Mouse (Mus musculus): ENCODE measurements around the gene Immp2l.
A peak's percentile ranks its signal among the peaks of the same experiment; 100 is the strongest.

Immp2l gene

DNA sequence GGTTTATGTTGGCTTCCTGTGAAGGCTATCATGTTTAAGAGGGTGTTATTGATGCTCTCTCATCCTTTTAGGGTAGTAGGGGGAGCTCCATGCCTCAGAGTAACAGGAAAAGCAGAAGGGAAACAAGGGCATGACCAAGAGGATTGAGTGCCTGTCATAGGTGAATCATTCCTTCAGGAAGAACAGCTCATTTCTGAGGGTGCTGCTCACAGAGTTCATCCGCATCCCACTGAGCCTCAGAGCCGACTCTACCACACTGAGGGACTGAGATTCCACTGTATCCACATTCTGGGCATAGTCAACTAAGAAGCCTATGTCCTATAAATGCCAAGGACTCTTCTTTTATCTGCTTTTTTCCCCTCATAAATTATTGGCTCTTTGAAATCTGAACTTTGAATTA lies 497.8 kb downstream of the Immp2l start:
- DNase-seq (ENCODE audit: low spot score): no peak

DNA sequence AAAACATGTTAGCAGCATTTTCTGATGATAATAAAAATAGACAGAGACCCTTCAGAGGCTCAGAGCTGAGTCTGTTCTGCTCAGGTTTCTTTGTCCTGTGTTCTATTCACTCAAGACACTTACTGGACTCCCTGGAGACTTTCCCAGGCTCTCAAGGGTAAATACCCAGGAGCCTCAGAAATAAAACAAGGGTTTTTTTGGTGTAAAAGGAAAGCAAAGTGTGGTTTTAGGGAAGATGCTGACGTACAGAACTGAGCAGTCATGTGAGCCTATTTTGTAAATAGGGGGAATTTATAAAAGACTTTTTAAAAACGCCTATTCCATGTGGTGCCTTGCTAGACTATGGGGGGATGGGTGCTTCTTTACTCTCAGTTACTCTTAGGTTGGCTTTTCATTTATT lies 502.8 kb downstream of the Immp2l start:
- no peak for DNase-seq (ENCODE audit: low spot score)

DNA sequence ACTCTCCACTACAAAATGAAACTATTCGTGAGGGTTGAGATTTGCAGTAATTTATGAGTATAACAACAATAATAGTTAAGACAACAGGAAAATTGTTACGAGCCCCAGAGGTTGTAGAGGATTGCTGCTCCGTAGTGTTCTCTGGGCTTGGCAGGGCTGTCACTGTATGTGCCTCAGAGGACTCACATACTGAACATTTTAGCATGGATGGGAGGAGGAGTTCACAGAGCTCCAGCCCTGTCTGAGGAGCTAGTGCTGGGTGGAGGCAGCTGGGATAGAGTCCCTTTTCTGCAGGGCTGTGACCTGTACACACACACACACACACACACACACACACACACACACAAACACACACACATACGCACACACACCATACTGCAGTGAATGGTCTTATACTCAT lies 504.5 kb downstream of the Immp2l start:
- no peak for DNase-seq (ENCODE audit: low spot score)

DNA sequence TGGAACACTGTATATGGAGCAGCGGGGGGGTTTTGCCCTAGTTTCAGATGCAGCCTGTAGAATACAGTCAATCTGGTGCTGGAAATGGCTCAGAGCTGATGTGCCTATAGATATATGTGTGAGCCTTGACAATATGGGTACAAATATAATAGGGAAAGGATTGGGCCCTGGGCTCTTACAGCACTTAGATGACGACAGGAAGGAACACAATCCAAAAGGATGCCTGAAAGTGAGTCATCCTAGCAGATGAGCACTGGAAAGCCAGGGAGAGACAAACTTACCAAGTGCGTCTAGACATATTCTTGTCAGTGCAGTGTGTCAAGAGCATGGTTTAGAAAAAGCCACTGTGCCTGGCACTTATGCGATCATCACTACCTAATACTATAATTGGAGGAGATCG lies 516.1 kb downstream of the Immp2l start:
- no peak for DNase-seq (ENCODE audit: low spot score)

DNA sequence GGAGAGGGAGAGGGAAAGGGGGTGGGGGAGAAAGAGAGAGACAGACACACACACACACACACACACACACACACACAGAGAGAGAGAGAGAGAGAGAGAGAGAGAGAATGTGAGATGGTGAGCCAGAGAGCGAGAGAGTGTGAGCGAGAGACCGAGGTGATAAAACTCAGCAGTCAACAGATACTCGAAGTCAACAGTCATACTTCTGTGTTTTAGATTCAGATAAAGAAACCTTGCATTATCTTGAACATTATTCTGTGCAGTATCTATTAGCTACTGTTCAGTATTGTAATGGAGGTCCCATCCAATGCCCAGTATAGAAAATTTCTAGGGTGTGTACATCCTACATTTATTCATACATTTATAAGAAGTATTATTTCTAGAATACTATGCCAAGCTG lies 527.7 kb downstream of the Immp2l start:
- no peak for DNase-seq (ENCODE audit: low spot score)

DNA sequence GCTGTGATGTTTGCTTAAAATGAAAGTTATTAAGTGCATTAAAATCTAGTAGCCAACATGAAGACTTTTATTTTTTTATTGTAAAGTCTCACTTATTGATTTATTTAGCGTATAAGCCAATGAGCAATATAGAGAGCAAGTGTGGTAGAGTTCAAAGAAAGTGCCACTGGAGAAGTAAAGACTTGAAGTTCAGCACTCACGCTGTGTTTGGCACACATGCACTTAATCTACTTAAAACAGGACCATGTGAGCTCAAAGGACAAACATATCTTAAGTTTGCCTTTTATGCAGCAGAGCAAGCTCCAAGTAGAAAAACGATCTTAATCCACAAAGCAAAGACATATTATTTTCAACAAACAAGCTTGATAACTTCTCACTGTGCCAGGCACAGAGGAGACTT lies 533.9 kb downstream of the Immp2l start:
- no peak for DNase-seq (ENCODE audit: low spot score)

DNA sequence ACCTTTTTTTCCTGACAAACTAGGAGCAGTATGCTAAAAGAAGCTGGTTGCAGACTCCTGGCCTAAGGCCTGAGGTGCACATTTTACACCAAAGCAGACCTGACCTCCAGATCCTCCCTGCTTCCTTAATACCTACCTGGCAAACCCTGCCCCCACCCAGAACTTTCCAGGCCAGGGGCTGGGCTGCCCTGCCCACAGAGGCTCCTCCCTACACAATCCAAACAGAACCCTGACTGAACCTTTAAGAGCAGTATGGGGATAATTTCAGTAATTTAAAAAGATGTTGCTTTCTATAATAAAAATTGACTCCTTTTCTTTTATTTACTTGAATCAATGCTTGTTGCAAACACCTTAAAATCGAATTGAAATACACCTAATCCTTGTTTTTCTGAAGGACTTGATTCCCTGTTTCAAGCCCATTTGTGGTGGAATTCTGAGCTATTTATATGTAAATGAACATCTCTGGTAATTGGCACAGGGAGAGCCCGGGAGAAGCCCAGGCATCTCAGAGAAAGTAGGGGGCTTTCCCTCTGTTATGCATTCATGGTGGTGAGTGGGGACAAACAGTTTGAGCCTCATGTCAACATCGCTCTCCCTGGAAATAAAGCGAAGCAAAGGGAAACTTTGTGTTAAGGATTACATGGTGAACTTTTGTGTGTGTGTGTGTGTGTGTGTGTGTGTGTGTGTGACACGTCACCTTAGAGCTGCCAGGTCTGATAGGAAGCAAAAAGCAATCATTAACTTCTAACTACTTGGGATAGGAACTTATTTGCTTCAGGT lies 535.3 kb downstream of the Immp2l start:
- no peak for DNase-seq (ENCODE audit: low spot score)

DNA sequence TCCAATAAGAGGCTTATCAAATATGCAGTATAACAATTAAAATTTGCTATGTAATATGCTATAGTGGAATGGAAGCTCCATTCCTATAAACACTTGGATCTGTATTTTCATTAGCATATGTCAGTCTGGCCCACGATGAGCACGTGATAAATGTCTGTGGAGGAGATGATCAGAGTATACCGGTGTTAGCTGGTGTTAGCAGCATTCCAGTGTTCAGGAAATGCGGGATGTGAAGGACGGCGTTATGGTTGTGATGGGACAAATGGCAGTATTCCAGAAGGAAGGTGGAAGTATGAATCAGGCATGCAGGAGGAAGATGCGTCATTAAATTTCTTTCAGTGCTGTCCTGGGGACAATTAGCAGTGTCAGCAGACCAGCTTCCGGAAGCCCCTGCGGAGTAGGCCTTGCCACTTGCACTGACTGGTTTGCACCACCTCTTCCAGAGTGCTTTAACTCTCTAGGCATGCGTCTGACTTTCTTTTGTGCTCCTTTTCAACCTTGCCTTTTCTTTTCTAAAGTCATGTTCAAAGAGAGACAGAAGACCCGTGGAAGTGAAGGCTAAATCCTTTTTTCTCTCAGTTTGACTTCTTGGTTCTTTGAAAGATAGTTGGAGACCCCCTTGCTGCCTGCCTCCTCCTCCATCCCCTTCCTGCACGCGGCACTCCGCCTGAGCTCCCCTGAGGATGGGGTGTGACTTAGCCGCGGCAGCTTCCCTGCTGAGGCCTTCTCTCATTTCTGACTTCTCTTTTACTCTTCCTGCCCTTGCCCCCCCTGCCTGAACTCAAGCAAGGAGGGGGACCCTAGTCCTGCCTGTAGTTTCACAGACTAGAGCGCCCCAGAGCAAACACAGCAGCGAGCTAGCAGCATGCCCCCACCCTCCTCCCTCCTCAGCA lies 541.9 kb downstream of the Immp2l start:
- DNase-seq (ENCODE audit: low spot score): peak; percentile 65

DNA sequence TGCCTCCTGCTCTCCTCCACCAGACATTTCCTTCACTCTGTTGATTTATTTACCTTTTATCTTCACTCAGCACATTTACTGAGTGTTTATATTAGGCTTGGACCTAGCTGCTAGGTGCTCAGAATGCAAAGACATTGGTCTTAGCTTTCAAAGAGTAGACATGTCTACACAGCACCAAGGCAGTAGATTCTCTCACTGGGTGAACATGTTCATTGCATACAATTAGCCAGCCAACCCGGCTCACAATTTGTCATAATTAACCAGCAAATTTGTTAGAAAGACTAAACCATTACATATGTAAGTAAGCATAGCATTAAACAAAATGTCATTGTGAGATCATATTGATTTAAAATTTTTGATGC lies 542.5 kb downstream of the Immp2l start:
- no peak for DNase-seq (ENCODE audit: low spot score)

DNA sequence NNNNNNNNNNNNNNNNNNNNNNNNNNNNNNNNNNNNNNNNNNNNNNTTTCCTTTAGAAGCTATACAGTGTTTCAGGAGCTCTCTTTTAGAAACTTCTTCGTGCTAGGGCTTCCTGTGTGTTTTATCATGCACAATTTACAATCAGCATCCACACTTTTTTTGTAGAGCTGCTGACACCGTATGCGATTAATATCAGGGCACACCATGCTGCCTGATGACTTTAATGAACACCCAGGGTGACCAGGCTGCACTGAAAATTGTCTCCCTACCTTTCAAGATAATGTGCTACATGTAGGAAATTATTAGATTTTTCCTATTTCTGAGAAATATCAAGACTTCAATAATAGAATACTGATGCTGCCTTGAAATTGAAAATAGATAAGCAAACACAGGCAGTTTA lies 549.9 kb downstream of the Immp2l start:
- DNase-seq (ENCODE audit: low spot score): no peak

DNA sequence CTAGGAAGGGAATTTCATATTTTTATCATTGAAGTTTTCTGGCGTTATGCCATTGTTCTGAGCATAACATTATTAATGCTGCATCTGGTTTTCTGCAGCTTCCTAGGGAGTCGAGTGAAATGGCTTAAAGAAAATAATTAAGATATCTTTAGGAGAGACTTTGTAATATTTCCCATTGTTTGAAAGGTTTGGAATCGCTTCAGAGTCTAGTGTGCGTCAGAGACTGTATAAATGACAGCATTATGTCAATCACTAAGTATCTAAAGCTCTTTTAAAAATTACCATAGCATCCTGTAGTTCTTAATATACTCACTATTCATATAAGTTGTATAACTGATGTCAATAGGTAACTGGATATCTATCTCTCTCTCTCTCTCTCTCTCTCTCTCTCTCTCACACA lies 551.3 kb downstream of the Immp2l start:
- no peak for DNase-seq (ENCODE audit: low spot score)

DNA sequence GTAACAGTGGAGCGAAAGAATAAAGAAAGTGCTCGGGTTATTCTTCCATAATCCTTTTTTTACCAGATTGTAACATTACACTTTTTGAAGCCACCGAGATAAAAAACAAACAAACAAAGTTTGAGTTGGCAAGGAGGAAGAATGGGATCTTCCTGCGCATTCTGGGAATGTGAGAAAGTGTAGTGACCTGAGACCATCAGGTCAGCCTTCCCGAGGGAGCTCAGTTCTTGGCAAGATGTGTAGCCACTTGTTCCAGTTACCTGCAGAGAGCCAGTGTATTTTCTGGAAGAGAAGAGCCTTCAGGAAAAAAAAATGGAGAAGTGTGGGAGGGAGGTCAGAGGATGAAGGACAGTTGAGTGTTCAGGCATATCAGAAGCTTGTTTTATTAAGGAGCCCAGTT lies 569.5 kb downstream of the Immp2l start:
- no peak for DNase-seq (ENCODE audit: low spot score)

DNA sequence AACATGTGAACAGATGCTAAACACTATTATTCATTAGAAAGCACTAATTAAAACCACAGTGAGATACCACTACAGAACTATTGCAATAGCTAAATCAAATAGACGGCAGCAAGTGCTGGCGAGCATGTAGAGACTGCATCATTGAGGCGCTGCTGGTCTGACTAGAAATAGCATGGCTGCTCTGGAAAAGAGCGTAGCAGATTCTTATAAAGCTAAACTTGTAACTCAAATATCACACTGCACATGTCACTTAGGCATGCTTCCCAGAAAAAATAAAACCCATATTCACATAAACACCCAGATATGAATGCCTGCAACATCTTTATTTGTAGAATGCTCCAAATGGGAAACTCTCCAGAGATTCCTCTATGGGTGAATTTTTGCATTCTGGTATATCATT lies 570.1 kb downstream of the Immp2l start:
- DNase-seq (ENCODE audit: low spot score): no peak

DNA sequence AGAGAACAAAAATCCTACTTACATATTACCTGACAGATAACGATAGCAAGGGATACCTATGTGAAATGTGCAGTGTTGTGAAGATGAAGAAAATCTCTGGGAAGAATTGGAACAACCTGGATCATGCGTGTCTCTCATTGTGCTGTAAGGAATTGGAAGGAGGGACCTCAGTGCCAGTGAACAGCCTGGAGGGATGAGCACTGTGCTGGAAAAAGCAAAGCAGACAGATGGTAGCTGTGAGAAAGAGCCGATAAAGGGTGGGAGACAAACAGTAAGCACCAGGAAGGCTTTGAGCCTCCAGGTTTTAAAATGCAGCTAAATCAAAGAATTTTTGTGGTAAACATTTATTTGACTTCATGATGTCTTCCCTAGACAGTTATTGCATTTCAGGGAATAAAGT lies 591.4 kb downstream of the Immp2l start:
- no peak for DNase-seq (ENCODE audit: low spot score)

DNA sequence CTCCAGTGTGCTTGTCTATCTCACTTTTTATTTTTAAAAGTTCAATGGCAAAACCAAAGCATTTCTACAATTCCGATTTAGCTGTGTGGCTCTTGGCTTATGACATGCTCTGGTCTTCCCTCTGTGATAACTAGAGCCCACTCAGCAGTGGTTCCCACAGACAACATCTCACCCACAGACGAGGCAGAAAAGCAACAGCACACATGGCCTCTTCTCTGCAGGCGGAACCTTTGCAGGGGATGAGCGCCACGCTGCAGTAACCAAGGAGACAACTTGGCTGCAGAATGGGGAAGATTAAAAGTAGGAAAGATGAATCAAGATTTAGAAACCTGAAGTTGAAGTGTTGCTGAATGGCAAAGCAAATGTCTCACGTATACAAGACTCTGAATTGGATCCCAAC lies 597.5 kb downstream of the Immp2l start:
- DNase-seq (ENCODE audit: low spot score): no peak

DNA sequence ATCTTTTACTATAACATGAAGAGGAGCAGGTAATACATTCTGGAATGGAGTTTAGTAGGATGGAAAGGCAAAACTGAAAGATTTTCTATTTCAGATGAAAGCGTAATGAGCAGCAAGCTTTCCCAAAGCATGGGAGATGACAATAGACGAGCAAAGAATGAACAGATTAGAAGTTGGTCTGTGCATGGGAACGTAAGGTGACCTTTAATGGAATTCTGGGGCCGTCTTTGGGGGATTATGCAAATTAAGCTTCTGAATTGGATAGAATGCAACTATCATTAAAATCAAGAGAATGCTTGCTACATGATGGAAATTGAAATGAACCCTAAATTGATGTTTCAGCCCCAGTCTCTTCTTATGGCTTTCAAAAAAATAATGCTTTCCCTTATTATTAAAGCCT lies 619.4 kb downstream of the Immp2l start:
- DNase-seq (ENCODE audit: low spot score): no peak

DNA sequence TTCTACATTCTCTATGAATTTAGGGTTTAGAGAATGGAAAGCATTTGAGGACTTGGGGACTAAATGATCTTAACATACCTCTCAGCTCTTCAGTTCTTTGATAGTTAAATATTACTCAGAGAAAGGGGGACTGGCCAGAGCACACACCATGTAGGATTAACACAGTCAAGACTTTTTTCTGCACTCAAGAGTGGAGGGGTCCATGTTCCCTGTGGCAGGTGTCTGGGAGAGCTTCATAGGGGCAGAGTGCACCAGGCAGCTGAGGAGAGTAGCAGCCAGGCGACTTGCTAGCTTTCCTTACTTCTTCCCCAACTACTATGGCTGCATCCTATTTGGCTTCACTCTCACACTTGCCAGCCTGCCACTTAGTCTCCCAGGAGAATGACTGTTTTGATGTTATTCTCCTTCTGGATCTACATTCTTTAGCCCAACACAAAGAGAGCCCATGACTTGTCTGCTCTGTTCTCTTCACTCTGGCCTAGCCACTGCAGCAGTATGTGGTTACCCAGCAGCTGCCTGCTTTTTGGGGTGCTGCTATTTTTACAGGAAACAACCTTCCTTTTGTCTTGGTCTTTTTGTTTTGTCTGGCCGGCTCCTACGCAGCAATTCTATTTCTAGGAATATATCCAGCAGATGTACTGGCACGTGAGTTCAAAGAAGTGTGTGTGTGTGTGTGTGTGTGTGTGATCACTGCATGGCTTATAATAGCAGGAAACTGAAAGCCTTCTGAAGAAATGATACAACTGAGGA lies 621.1 kb downstream of the Immp2l start:
- no peak for DNase-seq (ENCODE audit: low spot score)

DNA sequence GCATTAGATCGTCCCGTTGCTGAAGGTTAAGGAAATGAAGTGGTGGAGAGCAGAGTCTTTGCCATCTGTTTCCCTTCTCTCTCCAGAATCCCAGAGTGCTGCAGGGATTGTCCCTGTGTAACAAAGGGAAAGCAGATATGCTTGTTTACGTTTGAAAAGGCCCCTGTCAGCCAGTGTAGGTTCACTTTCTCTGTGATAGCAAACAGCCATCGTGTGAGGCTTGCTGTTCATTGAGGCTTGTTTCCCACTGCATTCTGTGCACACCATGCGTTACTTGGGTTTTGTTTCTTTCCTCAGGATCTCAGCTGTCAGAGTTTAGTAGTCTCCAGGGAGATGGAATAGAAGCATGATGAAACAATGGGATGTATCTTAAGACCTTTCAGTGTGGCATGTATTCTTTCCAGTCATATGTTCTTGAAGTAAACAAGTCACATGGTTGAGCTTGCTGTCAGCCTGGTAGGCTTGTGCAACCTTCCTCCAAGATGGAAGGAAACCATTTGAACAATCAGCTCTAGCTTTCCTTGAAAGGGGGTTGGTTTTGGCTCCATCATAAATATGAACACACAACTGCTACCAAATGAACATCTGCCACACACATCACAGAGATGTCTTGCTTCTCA lies 623.2 kb downstream of the Immp2l start:
- peak; percentile 68 for DNase-seq (ENCODE audit: low spot score)

DNA sequence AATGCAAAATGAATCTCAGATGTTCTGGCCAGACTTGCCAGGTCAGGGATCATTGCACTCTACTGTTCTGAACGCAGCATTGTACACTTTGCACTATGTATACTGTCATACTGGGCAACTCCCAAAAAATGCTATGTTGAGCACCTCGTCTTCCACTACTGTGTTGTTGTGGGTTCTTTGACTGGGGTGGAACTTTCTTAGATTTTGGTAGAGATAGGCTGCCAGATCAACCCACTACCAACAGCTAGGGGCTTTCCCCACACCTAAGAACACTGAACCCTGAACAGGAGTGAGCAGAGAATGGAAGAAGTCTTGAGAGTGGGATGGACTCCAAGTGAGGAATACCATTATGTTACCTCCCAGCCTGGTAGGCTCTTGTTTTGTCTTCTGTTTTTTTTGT lies 623.8 kb downstream of the Immp2l start:
- no peak for DNase-seq (ENCODE audit: low spot score)

DNA sequence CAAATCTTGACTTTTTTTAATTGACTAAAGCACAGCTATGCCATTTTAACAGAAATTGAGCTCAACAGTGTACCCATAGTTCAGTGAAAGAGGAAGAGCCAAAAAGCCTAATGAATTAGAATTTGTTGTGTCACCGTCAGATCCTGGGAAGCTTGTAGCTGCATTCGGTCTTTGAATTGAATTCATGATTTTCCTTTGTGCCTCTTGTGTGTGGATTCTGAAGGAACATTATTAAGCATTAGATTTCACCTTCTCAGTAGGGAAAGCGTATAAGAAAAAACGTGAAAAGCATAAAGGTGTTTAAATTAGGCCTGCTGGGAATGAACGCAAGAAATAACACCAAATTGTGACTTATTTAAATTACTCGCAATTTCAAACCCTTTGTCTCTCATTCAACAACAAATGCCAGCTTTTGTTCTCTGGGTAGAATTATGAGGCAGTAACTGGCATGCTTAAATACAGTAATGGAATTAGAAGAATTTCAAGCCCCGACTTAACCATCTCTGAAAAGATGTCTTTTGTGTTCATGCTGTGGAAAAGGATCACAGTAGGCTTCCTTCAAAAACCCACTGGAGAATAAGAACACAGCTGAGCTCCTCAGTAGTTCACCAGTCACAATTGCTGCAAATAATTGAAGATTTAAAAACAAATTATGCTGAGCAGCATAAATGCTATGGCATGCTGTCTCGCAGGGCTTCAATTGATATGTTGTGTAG lies 626.1 kb downstream of the Immp2l start:
- DNase-seq (ENCODE audit: low spot score): no peak

DNA sequence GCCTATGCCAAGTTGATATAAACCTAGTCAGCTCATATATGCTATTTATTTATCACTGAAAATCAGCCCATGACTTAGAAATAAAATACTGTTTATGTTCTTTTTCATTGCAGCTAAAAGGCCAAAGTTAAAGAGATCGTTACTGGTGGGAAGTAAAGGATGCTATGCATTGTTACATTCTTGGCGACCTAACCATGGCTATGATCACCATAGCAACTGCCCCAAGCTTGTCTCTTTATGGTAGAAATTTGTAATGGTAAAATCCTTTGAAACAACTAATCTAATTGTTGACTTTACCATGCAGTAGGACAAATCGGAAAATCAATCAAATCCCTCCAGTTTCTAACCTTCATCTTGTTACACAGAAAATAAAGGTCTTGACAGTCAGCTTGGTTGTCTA lies 644.4 kb downstream of the Immp2l start:
- DNase-seq (ENCODE audit: low spot score): no peak

DNA sequence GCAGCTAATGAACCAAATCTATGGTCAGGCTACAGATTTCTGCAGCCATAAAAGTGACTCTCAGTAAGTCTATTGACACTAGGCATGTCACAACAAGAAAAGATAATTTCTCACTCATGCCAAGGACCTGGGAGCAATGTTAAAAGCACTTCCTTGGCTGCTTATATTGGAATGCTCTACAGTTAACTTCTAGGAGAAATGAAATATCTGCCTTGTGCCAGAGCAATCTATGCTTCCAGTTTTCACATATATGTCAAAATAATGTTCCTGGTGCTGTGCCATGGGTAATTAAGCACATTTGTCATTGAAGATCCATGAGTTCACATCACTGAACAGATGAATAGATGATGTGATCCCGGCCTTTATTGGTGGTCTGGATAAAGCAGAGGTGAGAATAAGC lies 645.6 kb downstream of the Immp2l start:
- DNase-seq (ENCODE audit: low spot score): no peak
